Mouse (Mus musculus) cerebellum, adult 2 months (tissue): ENCODE measurements around the gene Tcstv3.

Experiments used
- CTCF ChIP-seq: fragments of 200-500 bp; IDR thresholded peaks from 2 replicates; pipeline ENCODE4 v1.5.1; 2011; ENCODE audit warnings: low read depth, mild to moderate bottlenecking, control low read depth, low read length, moderate library complexity, borderline replicate concordance; ENCODE audit not compliant: insufficient read depth
- POLR2A ChIP-seq: fragments of 200-500 bp; IDR thresholded peaks from 2 replicates; pipeline ENCODE4 v1.6.1; 2011; ENCODE audit warnings: low read length, control low read depth, borderline replicate concordance; ENCODE audit not compliant: insufficient read depth

- TF ChIP-seq CTCF (no peak), POLR2A (no peak)
Observed at GRCm38 (mm10) chr13:120310749-120311148, 5.9 kb upstream of the Tcstv3 start.
